15 mouse cellular contexts compared by ENCODE assay signal in the genomic region with DNA sequence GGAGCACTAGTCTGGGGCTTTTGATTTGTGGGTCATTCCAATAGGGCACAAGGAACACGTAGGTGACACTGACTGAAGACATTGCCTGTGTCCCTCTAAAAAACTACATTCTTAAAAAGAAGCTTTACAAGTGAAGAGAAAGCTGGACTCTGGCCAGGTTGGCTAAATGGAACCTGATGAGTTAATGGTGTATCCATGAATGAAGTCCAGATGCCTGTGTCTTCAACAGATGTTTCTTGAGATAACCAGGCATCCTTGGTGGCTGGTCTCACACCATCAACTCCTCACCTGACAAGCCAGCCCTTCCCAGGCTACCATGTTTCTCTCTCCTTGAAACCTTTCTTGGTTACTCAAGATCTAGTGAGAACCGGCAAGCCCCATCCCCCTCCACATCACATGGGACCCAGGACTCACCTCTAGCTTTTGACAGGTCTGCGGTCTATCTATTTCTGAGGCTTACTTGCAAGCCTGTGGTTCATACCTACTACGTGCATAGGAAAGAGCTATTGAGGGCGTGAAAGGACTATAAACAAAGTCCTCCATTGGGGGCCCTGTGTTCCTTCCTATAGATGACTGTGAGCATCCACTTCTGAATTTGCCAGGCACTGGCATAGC.
"Had no signal": no experiment of that assay in that cellular context is flagged by ENCODE, and none has a peak within 500 bp of the region (broad histone marks: within the 10 kb centered on the region; RNA-seq: fewer than 3 reads in every experiment).

No protein-coding gene starts in this region.

- H3K4me3 ChIP-seq: limb, embryonic 12.5 days; liver, embryonic 13.5 days; lung, embryonic 15.5 days; midbrain, embryonic 13.5 days; neural tube, embryonic 15.5 days had no signal

- ATAC-seq: liver, postnatal 0 days; midbrain, embryonic 13.5 days had no signal

- H3K9me3 ChIP-seq: limb, embryonic 12.5 days; liver, embryonic 13.5 days; lung, embryonic 15.5 days; midbrain, embryonic 13.5 days; neural tube, embryonic 15.5 days had no signal

- H3K27me3 ChIP-seq: limb, embryonic 12.5 days; lung, embryonic 15.5 days; midbrain, embryonic 13.5 days; neural tube, embryonic 15.5 days had no signal

- H3K9ac ChIP-seq: limb, embryonic 12.5 days; liver, embryonic 13.5 days; liver, postnatal 0 days; lung, embryonic 15.5 days; midbrain, embryonic 13.5 days; neural tube, embryonic 15.5 days had no signal

- DNase-seq: kidney, adult 9 months; kidney, postnatal 10 days; layer of hippocampus, adult 9-11 months; layer of hippocampus, postnatal 36 days; liver; liver, embryonic 13.5 days; liver, postnatal 0 days; lung, postnatal 14 days; spleen, adult 18-20 months; thymus, adult 18-20 months; thymus, postnatal 14 days had no signal

- H3K4me2 ChIP-seq: limb, embryonic 12.5 days; liver, embryonic 13.5 days; lung, embryonic 15.5 days had no signal

- H3K36me3 ChIP-seq: liver, embryonic 13.5 days had no signal

- H3K27ac ChIP-seq: limb, embryonic 12.5 days; liver, embryonic 13.5 days; lung, embryonic 15.5 days; midbrain, embryonic 13.5 days; neural tube, embryonic 15.5 days had no signal
